Mouse (Mus musculus) brain, embryonic 14.5 days (tissue): ENCODE results near the gene Ankrd13d.
A peak's percentile ranks its signal among the peaks of the same experiment; 100 is the strongest.

ENCODE experiments used
- CTCF ChIP-seq: fragments of 200-500 bp; IDR thresholded peaks from 2 replicates; pipeline ENCODE4 v1.5.1; 2012; ENCODE audit warnings: inconsistent platforms, mild to moderate bottlenecking, moderate library complexity, borderline replicate concordance; ENCODE audit not compliant: insufficient read depth, insufficient read length; ENCODE audit errors: extremely low read depth
- POLR2A ChIP-seq: fragments of 200-500 bp; IDR thresholded peaks from 2 replicates; pipeline ENCODE4 v1.6.1; 2012; ENCODE audit warnings: mild to moderate bottlenecking, inconsistent platforms, borderline replicate concordance; ENCODE audit not compliant: poor library complexity, insufficient read depth, insufficient read length, severe bottlenecking; ENCODE audit errors: extremely low read depth

- peak; percentile 43; the same call in 1 of the 2 replicates for TF ChIP-seq POLR2A
- peak; percentile 85 for TF ChIP-seq CTCF
Measured at GRCm38 (mm10) chr19:4282898-4283553, at the start of gene Ankrd13d.
